In the genomic region with DNA sequence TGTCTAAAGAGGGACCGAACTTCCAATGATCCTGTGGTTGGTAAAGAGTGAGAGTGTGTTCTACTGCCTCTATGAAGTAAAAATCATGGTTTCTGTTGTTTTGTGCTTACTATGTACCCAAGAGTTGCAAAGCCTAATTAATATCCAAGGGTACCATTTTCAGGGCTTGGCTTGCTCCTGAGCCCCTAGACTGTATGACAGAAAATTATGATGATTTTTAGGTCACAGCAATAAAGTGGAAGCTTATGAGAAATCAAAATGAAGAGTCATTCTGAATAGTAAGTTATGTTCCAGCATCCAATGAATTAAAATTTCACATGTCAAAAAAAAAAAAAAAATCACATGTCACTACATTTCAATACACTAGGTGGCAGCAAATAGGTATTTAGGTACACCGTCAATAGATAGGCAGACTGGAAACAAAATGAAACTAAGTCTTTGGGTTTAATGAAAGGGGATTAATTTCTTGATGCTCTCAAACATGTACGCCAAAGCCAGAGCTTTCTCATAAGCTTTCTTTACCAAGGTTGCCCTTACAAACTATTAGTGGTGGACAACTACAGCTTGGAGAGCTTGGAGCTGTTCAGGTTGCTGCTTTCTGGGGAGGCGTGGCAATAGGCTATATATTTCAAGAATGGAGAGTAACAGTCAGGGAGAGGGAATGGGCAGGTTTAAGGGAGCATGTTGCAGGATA, we compare ENCODE assay signal across 8 mouse cellular contexts. TPM values are rescaled to one million over a fixed set of nuclear protein-coding genes. Genes with fewer than 3 reads are reported as not detected.
A peak's percentile ranks its signal among the peaks of the same experiment; 100 is the strongest.
DNase-seq lines count a peak whose midpoint lies in the region; ATAC-seq lines count a peak whose summit lies in the region.

No protein-coding gene starts in this region.

- 56% methylated on average over 4 of the region's 4 CpGs for WGBS in lung, embryonic 16.5 days
- 54% methylated on average over 4 of the region's 4 CpGs for WGBS in midbrain, embryonic 13.5 days

- H3K27ac ChIP-seq in lung, embryonic 16.5 days (ENCODE audit: low read length): no peak overlapping the region
- H3K27ac ChIP-seq in midbrain, embryonic 13.5 days: no peak overlapping the region

- no peak for DNase-seq in cerebellum, postnatal 4 days (ENCODE audit: low spot score in 2 of 2)
- DNase-seq in lung, postnatal 25 days (ENCODE audit: low spot score): no peak
- no peak for DNase-seq in left cerebral cortex, adult 18-20 months (ENCODE audit: low spot score in 2 of 2)
- no peak for DNase-seq in thymus, postnatal 4 days

- peak overlapping the region; percentile 29 for H3K4me3 ChIP-seq in lung, embryonic 16.5 days (ENCODE audit: low read length)
- no peak overlapping the region for H3K4me3 ChIP-seq in midbrain, embryonic 13.5 days (replicated peaks)

- H3K9ac ChIP-seq in lung, embryonic 16.5 days (ENCODE audit: low read length): peak overlapping the region; percentile 43
- H3K9ac ChIP-seq in midbrain, embryonic 13.5 days (replicated peaks): no peak overlapping the region

- no peaks in the 10 kb centered on the region for H3K27me3 ChIP-seq in lung, embryonic 16.5 days (ENCODE audit: control insufficient read depth, insufficient read depth, low read depth, low read length)
- no peaks in the 10 kb centered on the region for H3K27me3 ChIP-seq in midbrain, embryonic 13.5 days

- no peaks in the 10 kb centered on the region for H3K36me3 ChIP-seq in lung, embryonic 16.5 days (ENCODE audit: control insufficient read depth, insufficient read depth, low read length)
- H3K36me3 ChIP-seq in midbrain, embryonic 13.5 days: no peaks in the 10 kb centered on the region

- ATAC-seq in cerebellum, adult (ENCODE audit: insufficient number of reproducible peaks, low FRiP score, low TSS enrichment): peak; percentile 83
- ATAC-seq in lung, embryonic 16.5 days (ENCODE audit: low read depth): no peak
- ATAC-seq in hematopoietic stem cell, adult 5-6 weeks (replicated peaks in 1 of 2; ENCODE audit: insufficient read depth in 1 of 2, low FRiP score in 2 of 2, low TSS enrichment in 1 of 2, low read depth in 1 of 2, poor library complexity in 2 of 2, severe bottlenecking in 2 of 2): peak; percentile 77 to 95
- ATAC-seq in midbrain, embryonic 13.5 days: peak; percentile 74

- no peaks in the 10 kb centered on the region for H3K4me1 ChIP-seq in lung, embryonic 16.5 days (replicated peaks; ENCODE audit: control insufficient read depth, insufficient read depth, low read length)
- no peaks in the 10 kb centered on the region for H3K4me1 ChIP-seq in midbrain, embryonic 13.5 days (replicated peaks)

- H3K4me2 ChIP-seq in lung, embryonic 16.5 days (ENCODE audit: low read depth, low read length): peak overlapping the region; percentile 45
- peak overlapping the region; percentile 25 for H3K4me2 ChIP-seq in midbrain, embryonic 13.5 days (replicated peaks)

- no peaks in the 10 kb centered on the region for H3K9me3 ChIP-seq in lung, embryonic 16.5 days (ENCODE audit: control insufficient read depth, low read length)
- no peaks in the 10 kb centered on the region for H3K9me3 ChIP-seq in midbrain, embryonic 13.5 days

RNA-seq across cellular contexts. Expression of a gene that starts 52.9 kb away (rescaled TPM):
- 0.28 TPM in 1 of 2 replicates, not detected in the other for polyA plus RNA-seq in lung, embryonic 16.5 days (2015; fragmentation: Nextera tagmentation; extraction: Ambion mirVana)
- 1.4 and 1.5 TPM in 2 replicates for total RNA-seq in hematopoietic stem cell, adult 5-6 weeks (2017)
- polyA plus RNA-seq in midbrain, embryonic 13.5 days (2015; fragmentation: Nextera tagmentation; extraction: Ambion mirVana): 0.12 and 0.26 TPM in 2 replicates
- total RNA-seq in left cerebral cortex, adult 18-20 months (2021): not detected
